Mouse (Mus musculus): ENCODE results near the gene Rmi2.
"Not testable (repeated sequence)": the region's sequence is repeated elsewhere in the genome, so short reads cannot be mapped to it uniquely, and the experiment has no call there.

The Rmi2 gene

GRCm38 (mm10) chr16:10827269-10827668 lies 7.6 kb upstream of the Rmi2 start:
- no peak for ATAC-seq (ENCODE audit: low TSS enrichment)

GRCm38 (mm10) chr16:10827766-10828460 lies 6.9 kb upstream of the Rmi2 start:
- no peak for ATAC-seq (ENCODE audit: low TSS enrichment)

GRCm38 (mm10) chr16:10828461-10828805 lies 6.4 kb upstream of the Rmi2 start:
- ATAC-seq (ENCODE audit: low TSS enrichment), result no peak

GRCm38 (mm10) chr16:10834542-10834910 lies 333 bp upstream of the Rmi2 start:
- ATAC-seq (ENCODE audit: low TSS enrichment), result no peak

- ATAC-seq (ENCODE audit: low TSS enrichment), result no peak
Observed at GRCm38 (mm10) chr16:10836388-10836787, 1.5 kb downstream of the Rmi2 start.

GRCm38 (mm10) chr16:10837250-10837649 lies 2.4 kb downstream of the Rmi2 start:
- ATAC-seq (ENCODE audit: low TSS enrichment), result no peak

GRCm38 (mm10) chr16:10837903-10838302 lies 3.0 kb downstream of the Rmi2 start:
- no peak for ATAC-seq (ENCODE audit: low TSS enrichment)

- no peak for ATAC-seq (ENCODE audit: low TSS enrichment)
Observed at GRCm38 (mm10) chr16:10838487-10839245, 3.8 kb downstream of the Rmi2 start.

GRCm38 (mm10) chr16:10840018-10840417 lies 5.2 kb downstream of the Rmi2 start:
- ATAC-seq (ENCODE audit: low TSS enrichment), result no peak

- no peak for ATAC-seq (ENCODE audit: low TSS enrichment)
Observed at GRCm38 (mm10) chr16:10842282-10842855, 7.5 kb downstream of the Rmi2 start.

GRCm38 (mm10) chr16:10843486-10844318 lies 8.8 kb downstream of the Rmi2 start:
- ATAC-seq (ENCODE audit: low TSS enrichment), result no peak

GRCm38 (mm10) chr16:10844319-10844670 lies 9.4 kb downstream of the Rmi2 start:
- ATAC-seq (ENCODE audit: low TSS enrichment), result no peak

- no peak for ATAC-seq (ENCODE audit: low TSS enrichment)
Observed at GRCm38 (mm10) chr16:10845952-10846351, 11.1 kb downstream of the Rmi2 start.

GRCm38 (mm10) chr16:10846503-10846902 lies 11.6 kb downstream of the Rmi2 start:
- peak; percentile 87 for ATAC-seq (ENCODE audit: low TSS enrichment)

- ATAC-seq (ENCODE audit: low TSS enrichment), result 0 out of 2 replicates have a peak, but pooled peaks have one; percentile 16
Observed at GRCm38 (mm10) chr16:10849965-10850861, 15.4 kb downstream of the Rmi2 start.

GRCm38 (mm10) chr16:10850905-10851304 lies 16.0 kb downstream of the Rmi2 start:
- no peak for ATAC-seq (ENCODE audit: low TSS enrichment)

- ATAC-seq (ENCODE audit: low TSS enrichment), result not testable (repeated sequence)
Observed at GRCm38 (mm10) chr16:10852216-10852615, 17.4 kb downstream of the Rmi2 start.

GRCm38 (mm10) chr16:10859726-10860245 lies 24.9 kb downstream of the Rmi2 start:
- no peak for ATAC-seq (ENCODE audit: low TSS enrichment)

- no peak for ATAC-seq (ENCODE audit: low TSS enrichment)
Observed at GRCm38 (mm10) chr16:10861408-10861807, 26.5 kb downstream of the Rmi2 start.

GRCm38 (mm10) chr16:10864833-10865591 lies 30.2 kb downstream of the Rmi2 start:
- no peak for ATAC-seq (ENCODE audit: low TSS enrichment)
